Mouse (Mus musculus) cerebellum, adult 11 months (tissue): Measurements from ENCODE around the gene Pacsin3.

Experiments
- DNase-seq: peaks from one replicate; pipeline ENCODE4 v3.0.0; 2022

Pacsin3 gene

DNA sequence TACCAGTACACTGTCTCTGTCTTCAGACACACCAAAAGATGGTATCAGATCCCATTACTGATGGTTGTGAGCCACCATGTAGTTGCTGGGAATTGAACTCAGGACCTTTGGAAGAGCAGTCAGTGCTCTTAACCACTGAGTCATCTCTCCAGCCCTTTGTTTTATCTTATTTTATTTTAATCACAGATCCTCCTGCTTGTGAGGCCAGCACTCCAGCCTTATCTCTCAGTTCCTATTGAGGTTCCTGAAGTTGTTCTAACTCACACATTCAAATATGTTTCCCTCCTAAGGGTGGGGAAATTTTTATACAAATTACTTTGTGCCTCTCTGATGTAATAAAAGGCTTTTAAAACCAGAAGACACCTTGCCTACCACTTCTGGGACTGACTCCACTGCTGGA, 50.8 kb downstream of the Pacsin3 start:
- no peak for DNase-seq

DNA sequence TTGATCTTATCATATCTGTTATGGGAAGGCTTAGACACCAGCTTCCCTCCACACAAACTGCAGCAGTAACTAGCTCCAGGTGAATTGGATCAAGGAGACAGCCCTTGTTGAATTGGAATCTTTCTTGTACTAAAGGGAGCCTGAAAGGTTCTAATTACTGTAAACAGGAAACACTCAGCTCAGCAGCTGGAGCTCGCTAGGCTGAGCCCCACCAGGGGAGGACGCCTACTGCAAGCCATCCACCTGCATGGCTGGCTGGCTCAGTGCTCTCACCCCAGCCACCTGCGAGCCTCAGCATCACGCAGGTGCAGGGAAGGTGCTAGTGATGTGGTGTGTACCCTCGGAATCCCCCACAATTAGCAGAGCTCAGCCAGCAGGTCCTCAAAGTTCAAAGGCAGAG, 52.9 kb downstream of the Pacsin3 start:
- no peak for DNase-seq

DNA sequence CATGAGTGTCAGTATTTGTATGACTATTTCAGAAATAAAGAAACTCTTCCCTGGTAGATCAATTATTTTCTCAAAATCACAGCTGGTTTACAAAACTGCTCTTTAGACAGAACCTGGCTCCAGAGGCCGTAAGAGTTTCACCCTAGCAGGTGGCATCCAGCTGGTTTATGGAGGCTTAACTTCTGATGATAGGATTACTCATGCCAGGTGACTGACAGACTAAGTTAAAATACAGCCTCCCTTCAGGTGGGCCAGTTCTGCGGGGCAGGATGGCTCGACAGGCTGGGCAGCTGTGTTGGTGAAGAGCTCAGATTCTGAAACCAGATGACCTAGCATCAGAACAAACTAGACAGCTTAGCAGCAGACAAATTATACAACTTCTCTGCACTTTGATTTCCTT, 53.8 kb downstream of the Pacsin3 start:
- no peak for DNase-seq

DNA sequence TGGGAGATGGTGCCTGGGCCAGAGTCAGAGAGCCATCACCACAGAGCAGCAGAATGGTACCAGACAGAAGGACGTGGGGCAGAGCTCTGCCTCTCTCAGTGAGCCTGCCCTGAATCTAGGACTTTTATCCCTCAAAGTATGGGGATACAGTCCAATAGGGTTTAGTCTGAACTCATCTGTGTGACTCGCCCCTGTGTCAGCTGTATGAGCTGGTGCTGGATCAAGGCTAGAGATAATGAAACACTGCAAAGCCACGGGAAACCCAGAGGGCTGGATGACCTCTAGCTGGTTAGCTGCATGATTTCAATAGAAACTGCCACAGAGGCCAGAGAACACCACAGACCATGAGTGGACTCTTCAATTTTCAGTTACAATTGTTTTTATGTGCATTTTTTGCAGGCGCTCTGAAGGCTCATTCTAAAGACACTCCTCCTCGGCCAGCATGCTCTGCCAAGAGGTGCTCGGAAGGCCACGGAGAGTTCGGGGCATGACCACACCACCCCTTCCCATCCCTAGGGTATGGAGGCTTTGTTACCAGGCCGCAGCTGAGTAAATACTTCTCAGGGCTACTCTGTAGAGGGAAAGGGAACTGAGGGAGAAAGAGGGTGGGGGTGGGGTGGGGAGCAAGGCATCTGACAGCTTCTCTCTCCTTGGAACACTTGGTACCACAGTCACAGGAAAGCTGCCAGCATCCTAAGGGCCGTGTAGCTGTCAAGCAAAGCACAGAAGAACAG, 57.0 kb downstream of the Pacsin3 start:
- DNase-seq = no peak

DNA sequence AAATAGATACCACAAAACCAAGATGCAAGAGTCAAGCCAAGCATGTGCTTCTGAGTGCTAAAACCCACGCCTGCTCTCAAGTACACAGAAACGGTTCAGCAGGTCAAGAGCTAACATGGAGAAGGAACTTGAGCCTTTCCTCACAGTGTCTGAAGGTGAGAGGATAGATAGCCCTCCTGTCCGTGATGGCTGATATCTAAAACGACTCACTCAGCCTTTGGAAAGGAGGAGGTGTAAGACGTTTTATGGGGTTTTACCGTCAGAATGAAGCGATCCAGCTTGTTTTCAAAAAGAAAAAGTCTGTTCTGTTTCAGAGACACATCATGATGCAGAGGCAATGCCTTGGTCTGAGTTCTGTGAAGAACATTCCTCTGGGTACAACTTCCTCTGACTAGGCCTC, 58.4 kb downstream of the Pacsin3 start:
- DNase-seq = no peak
